Mouse (Mus musculus): ENCODE measurements at regions not wholly inside any gene's neighbourhood (a gene's known extent, or its start where the extent isn't known, plus 50 kb on each side); places are given as distances from the start of the nearest gene placed in this dataset.

DNA sequence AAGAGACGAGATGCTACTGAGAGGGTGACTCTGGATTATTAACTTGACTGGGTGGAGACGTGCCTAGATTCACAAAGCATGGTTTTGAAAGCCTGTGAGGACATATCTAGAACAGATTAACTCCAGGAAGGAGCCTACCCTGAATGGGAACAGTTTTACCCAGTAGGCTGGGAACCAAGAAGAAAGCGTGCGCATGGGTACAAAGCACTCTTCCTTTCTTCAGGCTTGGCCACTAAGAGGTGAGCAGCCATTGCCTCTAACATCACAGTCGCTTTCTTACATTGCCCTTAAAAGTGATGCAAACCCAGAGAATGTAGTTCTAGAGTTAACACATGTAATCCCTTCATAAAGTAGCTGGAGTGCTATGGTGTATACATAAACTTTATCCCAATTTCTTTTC, 414.0 kb downstream of the Efna5 start:
- no peak overlapping the region for H3K9ac ChIP-seq (replicated peaks)
- no peak overlapping the region for H3K4me3 ChIP-seq (replicated peaks)
- WGBS, result 81% methylated on average over 5 of the region's 5 CpGs
- H3K4me1 ChIP-seq, result no peaks in the 10 kb centered on the region
- no peak overlapping the region for H3K27ac ChIP-seq (replicated peaks)
- no peaks in the 10 kb centered on the region for H3K9me3 ChIP-seq (replicated peaks)
- H3K27me3 ChIP-seq (replicated peaks), result no peaks in the 10 kb centered on the region
- H3K4me2 ChIP-seq, result no peak overlapping the region
- no peak for ATAC-seq (ENCODE audit: low FRiP score)
- no peaks in the 10 kb centered on the region for H3K36me3 ChIP-seq

GRCm38 (mm10) chr17:62464994-62465393, 416.1 kb downstream of the Efna5 start:
- Histone ChIP-seq H3K36me3 (no peaks in the 10 kb centered on the region), H3K4me3 (replicated peaks) (no peak overlapping the region), H3K9me3 (replicated peaks) (no peaks in the 10 kb centered on the region), H3K27ac (replicated peaks) (no peak overlapping the region), H3K27me3 (replicated peaks) (no peaks in the 10 kb centered on the region), H3K4me1 (no peaks in the 10 kb centered on the region), H3K9ac (replicated peaks) (no peak overlapping the region), H3K4me2 (no peak overlapping the region)
- 73% methylated on average over 4 of the region's 4 CpGs for WGBS
- ATAC-seq (ENCODE audit: low FRiP score), result no peak

DNA sequence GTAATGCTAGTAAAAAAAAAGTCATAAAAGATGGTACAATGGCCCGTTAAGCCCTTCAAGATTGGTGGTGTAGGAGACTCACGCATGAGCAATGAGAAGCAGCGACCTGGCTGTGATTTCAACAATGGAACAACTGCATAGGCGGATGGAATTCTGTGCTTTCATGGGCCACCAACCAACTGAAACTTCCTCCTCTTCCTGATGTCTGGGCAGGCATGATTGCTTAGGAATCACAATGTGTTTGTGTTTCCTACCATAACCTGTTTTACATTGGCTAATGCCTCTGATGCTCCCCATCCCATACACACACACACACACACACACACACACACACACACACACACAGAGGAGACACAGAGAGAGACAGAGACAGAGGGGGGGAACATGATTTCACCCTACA, 416.9 kb downstream of the Efna5 start:
- Histone ChIP-seq H3K4me1 (no peaks in the 10 kb centered on the region), H3K27me3 (replicated peaks) (no peaks in the 10 kb centered on the region), H3K36me3 (no peaks in the 10 kb centered on the region), H3K9ac (replicated peaks) (no peak overlapping the region), H3K4me2 (no peak overlapping the region), H3K9me3 (replicated peaks) (no peaks in the 10 kb centered on the region), H3K4me3 (replicated peaks) (no peak overlapping the region), H3K27ac (replicated peaks) (no peak overlapping the region)
- no peak for ATAC-seq (ENCODE audit: low FRiP score)
- 64% methylated on average over 4 of the region's 4 CpGs for WGBS

DNA sequence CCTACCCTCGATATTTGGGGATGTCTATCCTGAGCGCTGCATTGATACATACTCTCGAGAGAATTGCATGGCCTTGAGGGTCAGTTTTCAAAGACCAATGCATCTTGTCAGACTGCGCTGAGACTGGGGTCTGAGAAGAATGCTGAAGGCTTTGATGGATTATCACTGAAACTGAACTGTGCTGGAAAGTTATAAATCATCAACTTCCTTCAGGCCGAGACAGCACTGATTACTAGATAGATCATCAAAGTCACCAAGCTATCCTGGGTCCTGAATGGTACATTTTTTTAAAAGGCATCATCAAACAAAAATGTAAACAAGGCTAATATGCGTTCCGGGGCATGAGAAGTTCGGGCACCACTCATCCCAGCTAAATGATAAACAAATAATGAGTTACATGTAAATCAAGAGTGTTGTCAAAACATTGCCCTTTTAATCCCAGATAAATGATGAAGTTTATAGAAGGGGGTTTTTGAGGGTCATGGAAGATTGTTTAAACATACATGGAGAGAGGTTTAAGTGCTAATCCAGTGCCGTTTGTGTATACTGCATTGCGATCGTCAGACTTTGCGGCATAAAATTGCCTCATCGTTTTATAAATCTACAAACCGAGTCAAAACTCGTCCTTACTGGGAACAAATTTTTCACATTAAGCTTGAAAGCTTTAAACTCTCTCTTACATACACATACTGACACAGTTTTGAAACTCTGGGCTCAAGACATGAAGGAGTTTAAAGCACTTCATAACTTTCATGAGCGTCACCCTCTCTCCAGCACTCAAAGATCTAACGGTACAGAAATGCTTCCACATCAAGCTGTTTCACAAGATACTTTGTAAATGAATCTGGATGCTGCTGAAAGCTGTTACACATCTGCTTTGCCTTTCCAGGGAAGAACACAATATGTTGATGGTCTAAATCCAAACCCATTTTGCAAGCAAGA, 419.5 kb downstream of the Efna5 start:
- WGBS, result 78% methylated on average over 17 of the region's 17 CpGs
- no peak overlapping the region for H3K4me3 ChIP-seq (replicated peaks)
- H3K4me1 ChIP-seq, result no peaks in the 10 kb centered on the region
- no peak overlapping the region for H3K27ac ChIP-seq (replicated peaks)
- no peaks in the 10 kb centered on the region for H3K36me3 ChIP-seq
- ATAC-seq (ENCODE audit: low FRiP score), result no peak
- no peaks in the 10 kb centered on the region for H3K9me3 ChIP-seq (replicated peaks)
- no peak overlapping the region for H3K9ac ChIP-seq (replicated peaks)
- no peaks in the 10 kb centered on the region for H3K27me3 ChIP-seq (replicated peaks)
- no peak overlapping the region for H3K4me2 ChIP-seq

GRCm38 (mm10) chr17:62458964-62459363, 422.2 kb downstream of the Efna5 start:
- Histone ChIP-seq H3K9me3 (replicated peaks) (no peaks in the 10 kb centered on the region), H3K4me3 (replicated peaks) (no peak overlapping the region), H3K27ac (replicated peaks) (no peak overlapping the region), H3K4me1 (no peaks in the 10 kb centered on the region), H3K9ac (replicated peaks) (no peak overlapping the region), H3K27me3 (replicated peaks) (no peaks in the 10 kb centered on the region), H3K4me2 (no peak overlapping the region), H3K36me3 (no peaks in the 10 kb centered on the region)
- ATAC-seq (ENCODE audit: low FRiP score), result no peak
- 45% methylated on average over 7 of the region's 7 CpGs for WGBS

- WGBS, result 88% methylated on average over 4 of the region's 4 CpGs
- H3K9ac ChIP-seq (replicated peaks), result no peak overlapping the region
- no peak overlapping the region for H3K4me2 ChIP-seq
- no peaks in the 10 kb centered on the region for H3K27me3 ChIP-seq (replicated peaks)
- no peak overlapping the region for H3K27ac ChIP-seq (replicated peaks)
- no peaks in the 10 kb centered on the region for H3K4me1 ChIP-seq
- no peak for ATAC-seq (ENCODE audit: low FRiP score)
- H3K36me3 ChIP-seq, result no peaks in the 10 kb centered on the region
- H3K9me3 ChIP-seq (replicated peaks), result no peaks in the 10 kb centered on the region
- no peak overlapping the region for H3K4me3 ChIP-seq (replicated peaks)
Measured at GRCm38 (mm10) chr17:62438045-62438444, 443.1 kb downstream of the Efna5 start.

DNA sequence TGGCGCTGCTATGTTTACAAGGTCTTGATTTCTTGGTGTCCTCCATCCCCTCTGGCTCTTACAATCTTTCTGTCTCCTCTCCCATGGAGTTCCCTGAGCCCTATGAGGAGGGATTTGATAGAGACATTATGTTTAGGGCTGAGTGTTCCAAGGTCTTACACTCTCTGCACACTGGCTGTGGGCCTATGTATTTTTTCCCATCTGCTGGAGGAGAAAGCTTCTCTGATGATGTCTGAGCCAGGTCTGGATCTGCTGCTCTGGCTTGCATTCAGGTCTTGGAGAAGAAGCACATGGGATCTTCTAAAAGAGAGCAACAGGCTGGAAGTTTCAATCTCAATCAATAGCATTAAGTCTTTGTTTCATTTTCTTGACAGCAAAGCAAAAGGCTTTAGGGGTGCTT, 445.1 kb downstream of the Efna5 start:
- H3K4me2 ChIP-seq, result no peak overlapping the region
- ATAC-seq (ENCODE audit: low FRiP score), result no peak
- H3K4me3 ChIP-seq (replicated peaks), result no peak overlapping the region
- no peaks in the 10 kb centered on the region for H3K27me3 ChIP-seq (replicated peaks)
- no peak overlapping the region for H3K27ac ChIP-seq (replicated peaks)
- H3K36me3 ChIP-seq, result no peaks in the 10 kb centered on the region
- 81% methylated on average over 1 of the region's 1 CpGs for WGBS
- H3K9me3 ChIP-seq (replicated peaks), result no peaks in the 10 kb centered on the region
- H3K4me1 ChIP-seq, result no peaks in the 10 kb centered on the region
- H3K9ac ChIP-seq (replicated peaks), result no peak overlapping the region

DNA sequence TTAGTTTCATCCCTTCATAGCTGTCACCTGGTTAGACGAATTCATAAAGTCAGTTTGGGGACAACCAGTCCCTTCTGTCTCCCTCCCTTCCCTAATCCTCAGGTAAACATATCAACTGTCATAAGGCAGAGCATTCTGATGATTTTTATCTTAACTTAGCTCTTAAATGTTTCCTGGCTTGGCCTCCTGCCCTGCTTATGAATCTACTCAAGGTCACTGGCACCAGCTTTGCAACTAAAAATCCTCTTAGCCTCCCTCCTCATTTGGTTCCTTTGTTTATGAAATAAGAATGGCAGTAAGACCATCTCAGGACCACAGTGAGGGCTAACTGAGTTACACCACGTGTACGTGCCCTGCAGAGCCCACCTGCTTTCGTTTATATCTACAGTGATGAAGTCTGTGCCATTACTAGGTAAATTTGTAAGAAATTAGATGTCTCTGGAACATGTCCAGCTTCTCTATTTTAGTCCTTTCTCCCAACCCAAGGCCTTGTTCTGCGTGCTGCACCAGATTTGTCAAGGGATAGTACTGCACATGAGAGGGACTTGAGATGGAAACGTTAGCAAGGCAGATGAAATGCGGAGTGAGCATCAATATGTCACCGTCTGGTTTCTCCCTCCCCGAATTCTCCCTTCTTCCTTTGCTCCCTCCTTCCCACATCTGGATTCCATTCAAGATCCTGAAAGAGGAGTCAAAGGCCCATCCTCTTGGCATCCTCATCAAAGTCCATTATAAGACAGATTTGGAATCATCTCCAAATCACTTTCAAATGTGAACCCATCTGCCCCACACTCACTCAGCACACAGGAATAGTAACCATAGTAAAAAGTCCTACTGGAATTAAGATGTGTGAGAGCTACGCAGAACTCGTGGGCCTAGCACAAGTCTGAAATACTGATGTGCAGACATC, 457.4 kb downstream of the Efna5 start:
- Histone ChIP-seq H3K4me3 (replicated peaks) (no peak overlapping the region), H3K4me2 (no peak overlapping the region), H3K27ac (replicated peaks) (no peak overlapping the region), H3K27me3 (replicated peaks) (no peaks in the 10 kb centered on the region), H3K9me3 (replicated peaks) (no peaks in the 10 kb centered on the region), H3K4me1 (no peaks in the 10 kb centered on the region), H3K36me3 (no peaks in the 10 kb centered on the region), H3K9ac (replicated peaks) (no peak overlapping the region)
- no peak for ATAC-seq (ENCODE audit: low FRiP score)
- WGBS, result 84% methylated on average over 11 of the region's 11 CpGs

DNA sequence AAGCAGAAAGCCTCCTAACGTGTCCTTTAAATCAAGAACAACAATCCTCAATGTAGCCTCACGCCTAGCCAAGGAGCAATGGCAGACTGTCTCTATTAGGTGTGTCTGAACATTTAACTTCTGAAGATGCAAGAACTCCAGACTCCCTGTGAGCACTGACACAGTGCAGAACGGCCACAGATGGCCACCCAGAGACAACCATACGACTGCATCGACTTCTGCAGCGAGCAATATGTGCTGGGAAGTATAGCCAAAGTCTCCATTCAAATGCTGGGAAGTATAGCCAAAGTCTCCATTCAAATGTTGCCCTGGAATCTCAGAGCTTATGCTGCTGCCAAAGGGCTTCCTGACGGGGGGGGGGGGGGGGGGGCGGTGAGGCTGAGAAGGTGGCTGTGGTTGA, 463.5 kb downstream of the Efna5 start:
- H3K4me2 ChIP-seq, result no peak overlapping the region
- no peaks in the 10 kb centered on the region for H3K36me3 ChIP-seq
- H3K4me1 ChIP-seq, result no peaks in the 10 kb centered on the region
- no peak overlapping the region for H3K27ac ChIP-seq (replicated peaks)
- H3K4me3 ChIP-seq (replicated peaks), result no peak overlapping the region
- no peak overlapping the region for H3K9ac ChIP-seq (replicated peaks)
- 83% methylated on average over 8 of the region's 8 CpGs for WGBS
- no peaks in the 10 kb centered on the region for H3K27me3 ChIP-seq (replicated peaks)
- ATAC-seq (ENCODE audit: low FRiP score), result no peak
- no peaks in the 10 kb centered on the region for H3K9me3 ChIP-seq (replicated peaks)

DNA sequence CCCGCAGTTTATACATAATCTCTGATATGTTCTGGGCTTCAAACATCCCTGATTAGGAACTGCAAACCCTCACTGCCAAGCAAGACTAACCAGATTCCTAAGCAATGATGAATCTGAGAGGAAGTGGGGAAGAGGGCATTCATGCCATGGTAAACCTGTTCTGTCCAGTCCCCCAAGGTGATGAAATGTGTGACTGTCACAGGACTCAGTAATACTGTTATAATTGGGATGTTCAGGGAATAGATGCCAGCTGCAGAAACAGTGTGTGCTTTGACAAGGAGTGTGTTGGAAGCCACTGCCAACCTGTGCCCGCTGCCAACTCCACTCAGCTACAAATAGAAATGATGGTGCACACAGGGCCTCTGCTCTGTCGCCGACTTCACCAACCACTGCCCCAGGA, 466.0 kb downstream of the Efna5 start:
- ATAC-seq (ENCODE audit: low FRiP score), result no peak
- 76% methylated on average over 4 of the region's 4 CpGs for WGBS
- no peak overlapping the region for H3K27ac ChIP-seq (replicated peaks)

DNA sequence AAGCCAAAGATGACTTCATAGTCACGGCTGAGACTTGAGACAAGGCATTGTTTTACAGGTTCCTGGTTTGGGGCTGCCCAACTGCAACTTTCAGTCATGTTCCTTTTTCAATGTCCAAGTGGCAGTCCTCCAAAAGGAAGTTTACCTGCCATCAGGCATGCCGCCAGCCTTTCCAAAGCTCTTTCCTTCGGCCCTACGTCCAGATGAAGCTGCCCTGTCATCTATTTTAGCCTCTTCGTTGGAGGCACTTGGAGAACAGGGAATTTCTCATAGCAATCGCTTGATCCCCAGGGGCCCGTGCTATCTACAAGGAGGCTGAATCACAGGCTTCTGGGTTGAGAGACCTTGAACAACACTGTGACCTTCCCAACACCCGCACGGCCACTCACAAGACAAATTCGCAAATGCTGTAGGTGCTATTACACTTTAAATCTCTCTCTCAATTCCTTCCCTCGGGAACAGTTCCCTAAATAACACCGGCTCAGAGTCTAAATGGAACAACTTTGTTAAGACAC, 468.4 kb downstream of the Efna5 start:
- Histone ChIP-seq H3K4me2 (no peak overlapping the region), H3K27ac (replicated peaks) (no peak overlapping the region), H3K9ac (replicated peaks) (no peak overlapping the region), H3K36me3 (no peaks in the 10 kb centered on the region), H3K27me3 (replicated peaks) (no peaks in the 10 kb centered on the region), H3K4me1 (no peaks in the 10 kb centered on the region), H3K4me3 (replicated peaks) (no peak overlapping the region), H3K9me3 (replicated peaks) (no peaks in the 10 kb centered on the region)
- no peak for ATAC-seq (ENCODE audit: low FRiP score)
- 90% methylated on average over 12 of the region's 12 CpGs for WGBS

More for the DNA sequence above, 466.0 kb downstream of the Efna5 start:
- no peak overlapping the region for H3K4me3 ChIP-seq (replicated peaks)
- H3K9ac ChIP-seq (replicated peaks), result no peak overlapping the region
- H3K9me3 ChIP-seq (replicated peaks), result no peaks in the 10 kb centered on the region
- no peak overlapping the region for H3K4me2 ChIP-seq
- H3K36me3 ChIP-seq, result no peaks in the 10 kb centered on the region
- no peaks in the 10 kb centered on the region for H3K27me3 ChIP-seq (replicated peaks)
- no peaks in the 10 kb centered on the region for H3K4me1 ChIP-seq

All from neural tube, embryonic 15.5 days (tissue).